Mouse (Mus musculus) thymus, adult 2 months (tissue): ENCODE results near the gene Slc43a2.

Source experiments
- CTCF ChIP-seq: fragments of 200-500 bp; IDR thresholded peaks from 2 replicates; pipeline ENCODE4 v1.5.1; 2012; ENCODE audit warnings: mild to moderate bottlenecking, control low read depth, low read length, moderate library complexity, borderline replicate concordance; ENCODE audit not compliant: control insufficient read depth, poor library complexity, insufficient read depth; ENCODE audit errors: extremely low read depth
- POLR2A ChIP-seq: fragments of 200-500 bp; IDR thresholded peaks from 2 replicates; pipeline ENCODE4 v1.6.1; 2012; ENCODE audit warnings: mild to moderate bottlenecking, low read length, control low read depth, moderate library complexity; ENCODE audit not compliant: control insufficient read depth, poor library complexity, insufficient read depth; ENCODE audit errors: extremely low read depth

- no peak for TF ChIP-seq CTCF
- no peak for TF ChIP-seq POLR2A
Observed at GRCm38 (mm10) chr11:75549658-75550111, 18.2 kb downstream of the Slc43a2 start.
